Mouse (Mus musculus): Measurements from ENCODE around the gene Tom1l2.

The Tom1l2 gene

GRCm38 (mm10) chr11:60303497-60303896 is 49.2 kb downstream of the Tom1l2 start:
- DNase-seq: no peak

- DNase-seq: no peak
Measured at GRCm38 (mm10) chr11:60302354-60303083, 50.2 kb downstream of the Tom1l2 start.

- DNase-seq: no peak
Measured at GRCm38 (mm10) chr11:60301588-60302208, 51.0 kb downstream of the Tom1l2 start.

GRCm38 (mm10) chr11:60300318-60300717 is 52.4 kb downstream of the Tom1l2 start:
- no peak for DNase-seq

- no peak for DNase-seq
Measured at GRCm38 (mm10) chr11:60297772-60298171, 54.9 kb downstream of the Tom1l2 start.

- DNase-seq: no peak
Measured at GRCm38 (mm10) chr11:60294630-60295313, 57.9 kb downstream of the Tom1l2 start.

- DNase-seq: no peak
Measured at GRCm38 (mm10) chr11:60293683-60294629, 58.7 kb downstream of the Tom1l2 start.

- DNase-seq: peak; percentile 86
Measured at GRCm38 (mm10) chr11:60292718-60293117, 60.0 kb downstream of the Tom1l2 start.

- no peak for DNase-seq
Measured at GRCm38 (mm10) chr11:60288980-60289379, 63.7 kb downstream of the Tom1l2 start.

- DNase-seq: peak; percentile 61 to 70
Measured at GRCm38 (mm10) chr11:60286311-60286710, 66.4 kb downstream of the Tom1l2 start.

- peak; percentile 63 to 75 for DNase-seq
Measured at GRCm38 (mm10) chr11:60280429-60281414, 72.0 kb downstream of the Tom1l2 start.

- no peak for DNase-seq
Measured at GRCm38 (mm10) chr11:60279483-60279882, 73.2 kb downstream of the Tom1l2 start.

GRCm38 (mm10) chr11:60277771-60278170 is 74.9 kb downstream of the Tom1l2 start:
- DNase-seq: no peak

GRCm38 (mm10) chr11:60277164-60277740 is 75.5 kb downstream of the Tom1l2 start:
- DNase-seq: no peak

- DNase-seq: no peak
Measured at GRCm38 (mm10) chr11:60276408-60277093, 76.2 kb downstream of the Tom1l2 start.

GRCm38 (mm10) chr11:60273273-60273805 is 79.4 kb downstream of the Tom1l2 start:
- DNase-seq: no peak

GRCm38 (mm10) chr11:60268563-60268962 is 84.1 kb downstream of the Tom1l2 start:
- no peak for DNase-seq

- peak; percentile 47 to 53 for DNase-seq
Measured at GRCm38 (mm10) chr11:60265271-60265985, 87.3 kb downstream of the Tom1l2 start.

GRCm38 (mm10) chr11:60264651-60265050 is 88.1 kb downstream of the Tom1l2 start:
- DNase-seq: peak; percentile 76 to 84

Data from cerebellum, postnatal 10 days (tissue).